ENCODE assay signal across 8 mouse cellular contexts in the genomic region with DNA sequence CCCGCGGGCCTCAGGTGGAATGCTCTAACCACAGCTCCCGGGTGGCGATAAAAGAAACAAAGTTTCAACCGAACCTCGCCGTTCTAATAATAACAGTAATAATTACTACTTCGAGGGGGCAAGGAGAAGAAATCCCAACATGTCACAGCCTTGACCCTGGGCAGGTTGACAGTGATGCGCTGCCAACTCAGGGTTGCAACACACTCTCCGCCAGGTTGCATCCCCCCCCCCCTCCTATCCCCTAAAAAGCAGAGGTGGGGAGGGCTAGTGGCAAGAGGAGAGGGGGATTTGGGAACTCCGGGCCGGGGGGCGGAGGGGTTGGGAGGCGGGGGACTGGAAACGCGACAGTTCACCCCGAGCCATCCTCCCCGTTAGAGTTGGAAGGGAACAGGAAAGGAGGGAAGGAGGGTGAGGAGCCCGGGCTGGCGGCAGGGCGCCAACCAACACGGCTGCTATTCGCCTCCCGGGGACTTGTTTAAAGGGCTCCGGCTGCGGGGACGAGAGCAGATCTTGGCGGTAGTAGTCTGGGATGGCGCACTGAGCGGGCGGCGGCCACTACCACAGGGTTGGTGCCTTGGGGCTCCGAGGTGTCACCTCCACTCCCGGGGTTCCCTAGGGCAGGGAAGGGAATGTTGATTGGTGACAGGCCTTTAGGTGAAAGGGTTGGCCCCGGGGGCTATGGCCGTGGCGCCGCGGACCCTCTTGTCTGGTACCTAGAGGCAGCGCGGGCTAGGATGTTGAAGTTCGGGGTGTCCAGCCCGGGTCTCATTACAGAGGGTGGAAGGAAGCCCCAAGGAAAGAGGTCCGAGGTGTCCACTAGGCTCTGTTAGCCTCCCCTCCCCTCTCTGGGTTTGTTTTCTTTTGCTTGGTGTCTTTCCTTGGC. TPM values are rescaled to one million over a fixed set of nuclear protein-coding genes. Genes with fewer than 3 reads are reported as not detected.
DNase-seq lines count a peak whose midpoint lies in the region; ATAC-seq and TF ChIP-seq lines count a peak whose summit lies in the region.

No protein-coding gene starts in this region.

- peaks cover 0 to 18% of the 10 kb centered on the region in 2 experiments; a peak in 2 of 4 replicates for H3K36me3 ChIP-seq in MEL (ENCODE audit: control insufficient read depth in 1 of 2, insufficient read depth in 2 of 2, low read length in 2 of 2)
- H3K36me3 ChIP-seq in hindbrain, embryonic 16.5 days (ENCODE audit: control insufficient read depth, insufficient read depth, low read length) = no peaks in the 10 kb centered on the region
- H3K36me3 ChIP-seq in macrophage (ENCODE audit: inconsistent target) = no peaks in the 10 kb centered on the region

- H3K4me3 ChIP-seq in MEL (ENCODE audit: control insufficient read depth in 1 of 2, insufficient read depth in 1 of 2, low read depth in 2 of 2, low read length in 2 of 2) = peak overlapping the region; percentile 81 to 90
- peak overlapping the region; percentile 72 for H3K4me3 ChIP-seq in cerebellum, adult 2 months (replicated peaks; ENCODE audit: insufficient read depth, low read depth, low read length)
- peak overlapping the region; percentile 75 for H3K4me3 ChIP-seq in hindbrain, embryonic 16.5 days (ENCODE audit: low read length)
- peak overlapping the region; percentile 61 for H3K4me3 ChIP-seq in macrophage (ENCODE audit: inconsistent target)

- H3K4me2 ChIP-seq in hindbrain, embryonic 16.5 days (ENCODE audit: low read length) = peak overlapping the region; percentile 98

- H3K27me3 ChIP-seq in MEL (ENCODE audit: control insufficient read depth in 1 of 2, insufficient read depth in 2 of 2, low read length in 2 of 2) = peaks cover 0 to 2% of the 10 kb centered on the region in 2 experiments; a peak in 1 of 4 replicates
- H3K27me3 ChIP-seq in cerebellum, adult 2 months (ENCODE audit: control insufficient read depth, insufficient read depth, low read length) = no peaks in the 10 kb centered on the region
- H3K27me3 ChIP-seq in hindbrain, embryonic 16.5 days (replicated peaks; ENCODE audit: control insufficient read depth, insufficient read depth, low read length) = 0 out of 2 replicates have a peak, but pooled peaks cover 4% of the 10 kb centered on the region

- TF ChIP-seq POLR2A in MEL (IDR thresholded peaks at IDR 0.05; ENCODE audit: control insufficient read depth in 1 of 2, insufficient read depth in 1 of 2, low read depth in 1 of 2, low read length in 2 of 2, poor library complexity in 1 of 2) = no peak
- TF ChIP-seq POLR2A in cerebellum, adult 2 months (IDR thresholded peaks at IDR 0.05; ENCODE audit: borderline replicate concordance, insufficient read depth, low read length) = peak; percentile 36; the same call in 1 of the 2 replicates

- peak overlapping the region; percentile 81 for H3K9ac ChIP-seq in MEL (ENCODE audit: control insufficient read depth, low read depth, low read length, poor library complexity, severe bottlenecking)
- peak overlapping the region; percentile 82 for H3K9ac ChIP-seq in hindbrain, embryonic 16.5 days (ENCODE audit: low read depth, low read length)

- peak; percentile 64 for DNase-seq in MEL (ENCODE audit: low read depth, low spot score)
- peak; percentile 78 to 80 for DNase-seq in cerebellum, adult 2 months
- peak; percentile 51 to 52 for DNase-seq in frontal cortex, postnatal 14 days (ENCODE audit: low spot score in 2 of 2)
- peak; percentile 41 to 51 for DNase-seq in left cerebral cortex, adult 8-10 months (ENCODE audit: low spot score in 2 of 2)
- peak; percentile 31 to 39 for DNase-seq in right cerebral cortex, postnatal 36 days (ENCODE audit: low spot score in 2 of 2)
- peak; percentile 28 for DNase-seq in yolk sac, embryonic 10.5 days (ENCODE audit: low spot score)

- ATAC-seq in hindbrain, embryonic 16.5 days = no peak

- H3K79me2 ChIP-seq in MEL (ENCODE audit: control insufficient read depth, insufficient read depth, low read length, poor library complexity) (peaks cover 17% of the 10 kb centered on the region), macrophage (ENCODE audit: inconsistent target) (peaks cover 32% of the 10 kb centered on the region)

- under 1% methylated on average over 43 of the region's 44 CpGs for WGBS in cerebellum, adult 2 months
- under 1% methylated on average over 37 of the region's 44 CpGs for WGBS in hindbrain, embryonic 16.5 days
- WGBS in macrophage (ENCODE audit: missing documents) = 1% methylated on average over 44 of the region's 44 CpGs

- TF ChIP-seq CTCF in MEL (IDR thresholded peaks at IDR 0.05 in 2 of 3, conservative IDR thresholded peaks at IDR 0.05 in 1 of 3; ENCODE audit: control insufficient read depth in 1 of 3, insufficient read depth in 1 of 3, low read depth in 2 of 3, low read length in 3 of 3, poor library complexity in 1 of 3, severe bottlenecking in 1 of 3) = no peak
- TF ChIP-seq CTCF in cerebellum, adult 2 months (IDR thresholded peaks at IDR 0.05; ENCODE audit: borderline replicate concordance, insufficient read depth, low read depth, low read length) = no peak

- peaks cover 10 to 13% of the 10 kb centered on the region in 2 experiments for H3K4me1 ChIP-seq in MEL (ENCODE audit: control insufficient read depth in 1 of 2, insufficient read depth in 2 of 2, low read length in 2 of 2)
- no peaks in the 10 kb centered on the region; the same call in 1 of the 2 replicates for H3K4me1 ChIP-seq in cerebellum, adult 2 months (ENCODE audit: control insufficient read depth, insufficient read depth, low read length)
- peaks cover 10% of the 10 kb centered on the region for H3K4me1 ChIP-seq in hindbrain, embryonic 16.5 days (ENCODE audit: control insufficient read depth, insufficient read depth, low read depth, low read length)

- TF ChIP-seq EP300 in MEL (IDR thresholded peaks at IDR 0.05; ENCODE audit: low read depth in 1 of 2, low read length in 2 of 2) = no peak

- H3K9me3 ChIP-seq in MEL (replicated peaks; ENCODE audit: insufficient read depth, low read length) = no peaks in the 10 kb centered on the region
- H3K9me3 ChIP-seq in hindbrain, embryonic 16.5 days (ENCODE audit: control insufficient read depth, low read length) = no peaks in the 10 kb centered on the region

- H3K27ac ChIP-seq in MEL (ENCODE audit: control insufficient read depth, low read depth, low read length) = peak overlapping the region; percentile 80
- H3K27ac ChIP-seq in cerebellum, adult 2 months (ENCODE audit: insufficient read depth, low read length) = peak overlapping the region; percentile 94
- H3K27ac ChIP-seq in hindbrain, embryonic 16.5 days (ENCODE audit: low read depth, low read length) = peak overlapping the region; percentile 94
- peak overlapping the region; percentile 46 for H3K27ac ChIP-seq in macrophage

- TF ChIP-seq RAD21 in MEL (IDR thresholded peaks at IDR 0.05; ENCODE audit: low read depth, low read length) = no peak

TF ChIP-seq in MEL, 35 proteins besides CTCF, POLR2A, EP300 and RAD21:
- TF ChIP-seq UBTF (IDR thresholded peaks at IDR 0.05; ENCODE audit: borderline replicate concordance, insufficient read depth, low read depth, low read length) (peak; percentile 11; the same call in 1 of the 2 replicates), MAFK (IDR thresholded peaks at IDR 0.05; ENCODE audit: borderline replicate concordance, low read depth, low read length) (no peak), MAZ (IDR thresholded peaks at IDR 0.05; ENCODE audit: low read depth, low read length) (no peak)

RNA-seq across cellular contexts. Expression of a gene that starts 0.8 kb away (rescaled TPM):
- 6.6 and 7.1 TPM in 2 replicates for total RNA-seq in MEL (2012; rRNA removed)
- polyA plus RNA-seq in MEL (2012; ENCODE audit: insufficient read depth in 1 of 2, insufficient read length in 2 of 2, low read depth in 1 of 2, low replicate concordance in 2 of 2, missing spikeins in 1 of 2) (10 to 100 TPM in 1 of 2 experiments, not detected in 1; 23.2 TPM), macrophage (2018) (26.2 to 76.3 TPM (median 29.9 TPM) in 3 replicates)
- 136 and 145 TPM in 2 replicates for polyA plus RNA-seq in cerebellum, adult 2 months (2012; rRNA removed)
- polyA plus RNA-seq in hindbrain, embryonic 16.5 days (2015; fragmentation: Nextera tagmentation; extraction: Ambion mirVana) = 95.2 and 114 TPM in 2 replicates
- total RNA-seq in left cerebral cortex, adult 8-10 months (2022) = 100 to 1,000 TPM; 241 to 319 (median 271) TPM
- total RNA-seq in macrophage (2018; cell fraction: chromatin; rRNA removed) = 100 to 1,000 TPM in 15 of 26 experiments, 10 to 100 TPM in 11; 13.2 to 152 (median 105) TPM
- 10 to 100 TPM; 24.6 to 54.1 (median 34.6) TPM for total RNA-seq in macrophage (2018; cell fraction: cytosol; rRNA removed)
- total RNA-seq in macrophage (2018; cell fraction: nucleus; rRNA removed) = 10 to 100 TPM; 18.7 to 88.7 (median 58.5) TPM

Comparison
In these comparisons a context has a peak if more than half of its experiments do, and no peak if none do; other contexts are left out.
1. DNase-seq: peak in every context shown above with its lines; median percentile 79 in cerebellum, adult 2 months; 64 in MEL; 52 in frontal cortex, postnatal 14 days; 46 in left cerebral cortex, adult 8-10 months; 35 in right cerebral cortex, postnatal 36 days; 28 in yolk sac, embryonic 10.5 days.